Mouse (Mus musculus) hindbrain, embryonic 14.5 days (tissue): ENCODE results near the gene Lrrc4. TPM values are rescaled to one million over a fixed set of nuclear protein-coding genes. Genes with fewer than 3 reads are reported as not detected.

Experiments used
- ATAC-seq: fragments of 200-750 bp; cut with Nextera tagmentation; 2 replicates; pipeline ENCODE4 v1.8.0; 2017; ENCODE audit warnings: moderate number of reproducible peaks, mild to moderate bottlenecking, moderate TSS enrichment, moderate library complexity; ENCODE audit not compliant: low FRiP score
- DNase-seq: peaks from one replicate; pipeline ENCODE4 v3.0.0-alpha.2; 2015; ENCODE audit warnings: low spot score
- H3K27ac ChIP-seq: fragments of 300-500 bp; sonication (generic); 2 replicates; pipeline ENCODE4 v1.5.1; 2014; ENCODE audit warnings: mild to moderate bottlenecking, moderate library complexity
- H3K27me3 ChIP-seq: fragments of 300-500 bp; sonication (generic); 2 replicates; pipeline ENCODE4 v1.6.1; 2014; ENCODE audit warnings: mild to moderate bottlenecking, low read length, mixed read lengths; ENCODE audit not compliant: control insufficient read depth, insufficient read depth
- H3K36me3 ChIP-seq: fragments of 300-500 bp; sonication (generic); replicated peaks from 2 replicates; pipeline ENCODE4 v1.6.1; 2014; ENCODE audit not compliant: control insufficient read depth, insufficient read depth
- H3K4me1 ChIP-seq: fragments of 300-500 bp; sonication (generic); replicated peaks from 2 replicates; pipeline ENCODE4 v1.6.1; 2014; ENCODE audit warnings: antibody characterized with exemption, low read length, mixed read lengths; ENCODE audit not compliant: control insufficient read depth, insufficient read depth
- H3K4me2 ChIP-seq: fragments of 300-500 bp; sonication (generic); replicated peaks from 2 replicates; pipeline ENCODE4 v1.6.1; 2014; ENCODE audit warnings: mild to moderate bottlenecking, moderate library complexity
- H3K4me3 ChIP-seq: fragments of 300-500 bp; sonication (generic); replicated peaks from 2 replicates; pipeline ENCODE4 v1.5.1; 2014; ENCODE audit warnings: mild to moderate bottlenecking, low read length
- H3K9ac ChIP-seq: fragments of 300-500 bp; sonication (generic); 2 replicates; pipeline ENCODE4 v1.6.1; 2014
- H3K9me3 ChIP-seq: fragments of 300-500 bp; sonication (generic); 2 replicates; pipeline ENCODE4 v1.6.1; 2016; ENCODE audit warnings: low read length; ENCODE audit not compliant: control insufficient read depth
- WGBS: fragments of 180-500 bp; shearing (Covaris S2); extraction: QIAGEN DNeasy Blood & Tissue Kit; methylation state at CpG from one replicate; pipeline ENCODE4 v1.1.7; 2014; 5-methylcytosine and 5-hydroxymethylcytosine counted together
- polyA plus RNA-seq: library from polyadenylated mRNA; unstranded; fragments of >200 nt; fragmentation: Nextera tagmentation; extraction: Ambion mirVana; gene quantifications from 2 replicates; pipeline ENCODE4 v1.2.1, GENCODE M21; 2014

Gene Lrrc4
- polyA plus RNA-seq, 1 experiment from 2014 or later = 9.6 TPM

GRCm38 (mm10) chr6:28832751-28833291 lies 1.3 kb upstream of the Lrrc4 start:
- no peaks in the 10 kb centered on the region for H3K9me3 ChIP-seq
- peaks cover 40% of the 10 kb centered on the region for H3K4me1 ChIP-seq
- H3K27me3 ChIP-seq = no peaks in the 10 kb centered on the region
- H3K4me2 ChIP-seq = peak overlapping the region; percentile 91
- H3K9ac ChIP-seq = peak overlapping the region; percentile 97
- peak; percentile 77 for ATAC-seq
- peak overlapping the region; percentile 97 for H3K27ac ChIP-seq
- H3K36me3 ChIP-seq = peaks cover 8% of the 10 kb centered on the region; the same call in 1 of the 2 replicates
- peak; percentile 74 for DNase-seq
- peak overlapping the region; percentile 92 for H3K4me3 ChIP-seq
- 0% methylated on average over 58 of the region's 58 CpGs for WGBS

GRCm38 (mm10) chr6:28831854-28832750 lies 555 bp upstream of the Lrrc4 start:
- Histone ChIP-seq H3K9me3 (no peaks in the 10 kb centered on the region), H3K4me1 (peaks cover 47% of the 10 kb centered on the region), H3K4me3 (peak overlapping the region; percentile 92), H3K27ac (peak overlapping the region; percentile 97), H3K36me3 (peaks cover 8% of the 10 kb centered on the region; the same call in 1 of the 2 replicates), H3K9ac (peak overlapping the region; percentile 97), H3K4me2 (peak overlapping the region; percentile 91), H3K27me3 (no peaks in the 10 kb centered on the region)
- DNase-seq = no peak
- WGBS = under 1% methylated on average over 76 of the region's 82 CpGs
- ATAC-seq = peak; percentile 51

- 82% methylated on average over 12 of the region's 12 CpGs for WGBS
Observed at GRCm38 (mm10) chr6:28830306-28830705, 1.2 kb downstream of the Lrrc4 start.

GRCm38 (mm10) chr6:28828593-28828992 lies 3.0 kb downstream of the Lrrc4 start:
- no peak for ATAC-seq
- peak overlapping the region; percentile 92 for H3K4me3 ChIP-seq
- H3K4me1 ChIP-seq = peaks cover 65% of the 10 kb centered on the region
- peaks cover 14% of the 10 kb centered on the region; the same call in 1 of the 2 replicates for H3K36me3 ChIP-seq
- DNase-seq = no peak
- H3K4me2 ChIP-seq = peak overlapping the region; percentile 91
- no peaks in the 10 kb centered on the region for H3K9me3 ChIP-seq
- H3K27ac ChIP-seq = no peak overlapping the region
- peak overlapping the region; percentile 58 for H3K9ac ChIP-seq
- H3K27me3 ChIP-seq = no peaks in the 10 kb centered on the region
- 5% methylated on average over 6 of the region's 6 CpGs for WGBS

More at GRCm38 (mm10) chr6:28830306-28830705, 1.2 kb downstream of the Lrrc4 start:
- peaks cover 65% of the 10 kb centered on the region for H3K4me1 ChIP-seq
- no peak for DNase-seq
- H3K9me3 ChIP-seq = no peaks in the 10 kb centered on the region
- H3K27me3 ChIP-seq = no peaks in the 10 kb centered on the region
- H3K4me3 ChIP-seq = peak overlapping the region; percentile 92
- H3K9ac ChIP-seq = peak overlapping the region; percentile 97
- no peak overlapping the region for H3K27ac ChIP-seq
- no peak for ATAC-seq
- peak overlapping the region; percentile 91 for H3K4me2 ChIP-seq
- peaks cover 8% of the 10 kb centered on the region; the same call in 1 of the 2 replicates for H3K36me3 ChIP-seq

- Histone ChIP-seq H3K4me1 (peaks cover 63% of the 10 kb centered on the region), H3K27ac (peak overlapping the region; percentile 47)
Observed at GRCm38 (mm10) chr6:28827565-28827964, 4.0 kb downstream of the Lrrc4 start.

GRCm38 (mm10) chr6:28826689-28827389 lies 4.7 kb downstream of the Lrrc4 start:
- DNase-seq (no peak), ATAC-seq (no peak)
- Histone ChIP-seq H3K4me3 (peak overlapping the region; percentile 92), H3K27me3 (no peaks in the 10 kb centered on the region), H3K4me1 (peaks cover 63% of the 10 kb centered on the region), H3K4me2 (peak overlapping the region; percentile 91), H3K36me3 (peaks cover 28% of the 10 kb centered on the region; the same call in 1 of the 2 replicates), H3K9me3 (no peaks in the 10 kb centered on the region), H3K9ac (peak overlapping the region; percentile 58), H3K27ac (peak overlapping the region; percentile 47)
- 44% methylated on average over 9 of the region's 9 CpGs for WGBS

More at GRCm38 (mm10) chr6:28827565-28827964, 4.0 kb downstream of the Lrrc4 start:
- 10% methylated on average over 3 of the region's 3 CpGs for WGBS
- H3K36me3 ChIP-seq = peaks cover 23% of the 10 kb centered on the region; the same call in 1 of the 2 replicates
- H3K4me2 ChIP-seq = peak overlapping the region; percentile 91
- H3K9me3 ChIP-seq = no peaks in the 10 kb centered on the region
- peak overlapping the region; percentile 92 for H3K4me3 ChIP-seq
- H3K27me3 ChIP-seq = no peaks in the 10 kb centered on the region
- ATAC-seq (no peak), DNase-seq (no peak)
- peak overlapping the region; percentile 58 for H3K9ac ChIP-seq

- Histone ChIP-seq H3K4me1 (peaks cover 66% of the 10 kb centered on the region), H3K27ac (no peak overlapping the region), H3K27me3 (no peaks in the 10 kb centered on the region), H3K4me3 (no peak overlapping the region), H3K9ac (0 out of 2 replicates have a peak overlapping the region, but pooled peaks have one; percentile 4), H3K4me2 (peak overlapping the region; percentile 91), H3K9me3 (no peaks in the 10 kb centered on the region), H3K36me3 (peaks cover 38% of the 10 kb centered on the region; the same call in 1 of the 2 replicates)
- WGBS = 44% methylated on average over 3 of the region's 3 CpGs
- ATAC-seq = 0 out of 2 replicates have a peak, but pooled peaks have one; percentile 28
- DNase-seq = no peak
Observed at GRCm38 (mm10) chr6:28825894-28826293, 5.7 kb downstream of the Lrrc4 start.

GRCm38 (mm10) chr6:28823802-28824201 lies 7.7 kb downstream of the Lrrc4 start:
- no peaks in the 10 kb centered on the region for H3K9me3 ChIP-seq
- ATAC-seq (no peak), DNase-seq (no peak)
- no peak overlapping the region for H3K27ac ChIP-seq
- no peak overlapping the region for H3K4me2 ChIP-seq
- H3K4me3 ChIP-seq = no peak overlapping the region
- 94% methylated on average over 5 of the region's 5 CpGs for WGBS
- no peaks in the 10 kb centered on the region for H3K27me3 ChIP-seq
- no peak overlapping the region for H3K9ac ChIP-seq
- peaks cover 67% of the 10 kb centered on the region for H3K4me1 ChIP-seq
- H3K36me3 ChIP-seq = peaks cover 41% of the 10 kb centered on the region
